Mouse (Mus musculus): ENCODE results near the gene Sh3kbp1.

Gene Sh3kbp1

DNA sequence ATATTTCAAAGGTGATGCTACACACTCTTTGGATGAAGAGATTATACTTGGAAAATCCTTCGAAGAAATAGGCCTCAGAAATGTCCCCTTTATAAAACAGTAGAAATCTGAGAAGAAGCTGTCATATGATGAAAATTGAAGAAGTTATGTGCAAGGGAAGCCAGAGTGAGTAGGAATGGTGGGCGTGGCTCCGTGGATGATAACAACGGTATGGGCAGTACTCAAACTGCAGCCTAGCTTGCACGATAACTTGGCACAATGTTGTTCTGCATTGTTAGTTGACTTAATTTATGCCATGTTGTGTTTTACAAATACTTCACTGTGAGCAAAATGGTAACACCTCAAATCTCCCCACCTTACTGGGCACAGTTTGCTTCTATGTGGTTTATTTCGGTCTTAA lies 368.7 kb downstream of the Sh3kbp1 start:
- in situ Hi-C loops (cut with MboI, MseI): no loop called here

Measured in T-helper 2 cell (primary cell).